ENCODE assay signal across 9 mouse cellular contexts in the genomic region with DNA sequence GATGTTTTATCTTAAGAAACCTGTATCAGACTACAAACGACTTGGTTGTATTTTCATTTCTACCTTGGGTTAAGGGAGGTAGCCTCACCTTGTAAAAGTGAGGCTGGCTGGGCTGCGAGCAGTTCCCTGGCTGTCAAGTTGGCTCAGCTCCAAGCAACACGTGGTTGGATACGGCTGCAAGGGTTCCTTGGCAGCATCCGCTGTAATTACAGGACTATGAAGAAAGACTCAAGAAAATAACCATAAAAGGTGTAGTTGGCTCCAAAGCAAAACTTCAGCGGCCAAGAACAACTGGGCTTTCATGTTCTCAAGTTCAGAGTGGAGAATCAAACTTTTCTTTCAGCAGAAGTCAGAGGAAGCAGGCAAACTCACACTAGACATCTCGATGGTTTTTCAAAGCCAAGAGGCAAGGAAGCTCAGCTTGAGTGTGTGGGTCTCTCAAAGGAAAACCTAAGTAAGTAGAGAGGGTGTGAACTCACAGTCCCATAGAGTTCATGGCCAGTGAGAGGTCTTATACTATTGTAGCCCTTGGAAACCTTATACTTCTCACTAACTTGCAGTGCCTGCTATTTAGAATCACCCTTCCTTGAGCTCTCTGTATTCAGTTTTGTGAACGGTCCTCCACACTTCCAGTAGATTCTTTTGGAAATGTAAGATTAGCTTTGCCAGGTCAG.
DNase-seq lines count a peak whose midpoint lies in the region; ATAC-seq lines count a peak whose summit lies in the region.
"Had no signal": no experiment of that assay in that cellular context is flagged by ENCODE, and none has a peak within 500 bp of the region (broad histone marks: within the 10 kb centered on the region; RNA-seq: fewer than 3 reads in every experiment).

No protein-coding gene starts in this region.

- no peaks in the 10 kb centered on the region for H3K36me3 ChIP-seq in neural tube, embryonic 15.5 days
- H3K36me3 ChIP-seq: neural tube, embryonic 13.5 days had no signal

- peak; percentile 19 to 59 for DNase-seq in cerebellum, postnatal 25 days
- no peak for DNase-seq in cerebellum, adult 18-20 months
- DNase-seq in right cerebral cortex, postnatal 25 days, result peak; percentile 8
- DNase-seq in right cerebral cortex, postnatal 36 days (ENCODE audit: low spot score in 2 of 2), result no peak
- peak; percentile 48 for DNase-seq in large intestine, adult 2 months (ENCODE audit: low read depth, low spot score)
- DNase-seq in testis, postnatal 10 days (ENCODE audit: low spot score), result peak; percentile 49
- no peak for DNase-seq in frontal cortex, postnatal 25 days (ENCODE audit: low spot score in 2 of 2)

- no peak for ATAC-seq in neural tube, embryonic 15.5 days (ENCODE audit: low FRiP score)

- H3K4me2 ChIP-seq in neural tube, embryonic 15.5 days, result no peak overlapping the region
- H3K4me2 ChIP-seq: neural tube, embryonic 13.5 days had no signal

- no peak overlapping the region for H3K4me3 ChIP-seq in neural tube, embryonic 15.5 days (replicated peaks)
- H3K4me3 ChIP-seq: neural tube, embryonic 13.5 days had no signal

- H3K9me3 ChIP-seq in neural tube, embryonic 15.5 days (replicated peaks), result no peaks in the 10 kb centered on the region
- H3K9me3 ChIP-seq: neural tube, embryonic 13.5 days had no signal

- no peaks in the 10 kb centered on the region for H3K4me1 ChIP-seq in neural tube, embryonic 15.5 days
- H3K4me1 ChIP-seq: neural tube, embryonic 13.5 days had no signal

- no peak overlapping the region for H3K9ac ChIP-seq in neural tube, embryonic 15.5 days (replicated peaks)
- H3K9ac ChIP-seq: neural tube, embryonic 13.5 days had no signal

- H3K27ac ChIP-seq in neural tube, embryonic 15.5 days (replicated peaks), result no peak overlapping the region
- H3K27ac ChIP-seq: neural tube, embryonic 13.5 days had no signal

- 21% methylated on average over 8 of the region's 8 CpGs for WGBS in large intestine, adult 2 months
- WGBS in neural tube, embryonic 15.5 days, result 66% methylated on average over 8 of the region's 8 CpGs

- H3K27me3 ChIP-seq in neural tube, embryonic 15.5 days (replicated peaks), result no peaks in the 10 kb centered on the region
- H3K27me3 ChIP-seq: neural tube, embryonic 13.5 days had no signal

Comparison
In these comparisons a context has a peak if more than half of its experiments do, and no peak if none do; other contexts are left out.
1. DNase-seq: peak in cerebellum, postnatal 25 days (2 of 2), right cerebral cortex, postnatal 25 days (single experiment), large intestine, adult 2 months (single experiment) and testis, postnatal 10 days (single experiment); none in cerebellum, adult 18-20 months (0 of 2), right cerebral cortex, postnatal 36 days (0 of 2) and frontal cortex, postnatal 25 days (0 of 2).